Mouse (Mus musculus) gastrocnemius, postnatal 4 days (tissue): ENCODE measurements at regions not wholly inside any gene's neighbourhood (a gene's known extent, or its start where the extent isn't known, plus 50 kb on each side); places are given as distances from the start of the nearest gene placed in this dataset.

Experiments
- DNase-seq, 2 experiments: peaks; one replicate each; pipeline ENCODE4 v3.0.0; 2021 to 2022; ENCODE audit warnings: low spot score in 2 of 2, mixed read lengths in 2 of 2

GRCm38 (mm10) chr3:49520088-49520487 lies 237.0 kb downstream of the Pcdh18 start:
- DNase-seq = no peak

- DNase-seq = no peak
Measured at GRCm38 (mm10) chr3:49504581-49504980, 252.5 kb downstream of the Pcdh18 start.

DNA sequence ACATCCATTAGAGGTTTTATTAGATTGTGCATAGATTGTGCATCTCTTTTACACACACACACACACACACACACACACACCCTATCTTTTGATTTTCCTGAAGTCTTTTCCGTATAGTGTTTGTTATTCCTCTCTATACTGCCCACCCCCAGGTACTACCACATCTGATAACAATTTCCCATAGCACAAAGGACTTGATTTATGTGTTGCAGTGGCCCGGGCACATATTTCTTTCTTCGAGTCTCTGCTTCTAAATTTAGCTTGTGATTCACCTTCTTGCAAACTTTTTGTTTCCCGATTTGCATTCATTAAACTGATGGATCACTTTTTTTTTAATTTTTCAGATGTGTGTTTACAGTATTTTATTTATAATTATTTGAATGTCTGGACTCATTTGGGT lies 254.8 kb downstream of the Pcdh18 start:
- DNase-seq = no peak

GRCm38 (mm10) chr3:49485105-49485504 lies 272.0 kb downstream of the Pcdh18 start:
- DNase-seq = no peak
